Mouse (Mus musculus) ovary, postnatal 10 days (tissue): ENCODE data around the gene 3110040M04Rik.
"Not testable (repeated sequence)": the region's sequence is repeated elsewhere in the genome, so short reads cannot be mapped to it uniquely, and the experiment has no call there.

ENCODE experiments used
- DNase-seq: peaks from one replicate; pipeline ENCODE4 v3.0.0; 2022; ENCODE audit warnings: low spot score

The 3110040M04Rik gene

DNA sequence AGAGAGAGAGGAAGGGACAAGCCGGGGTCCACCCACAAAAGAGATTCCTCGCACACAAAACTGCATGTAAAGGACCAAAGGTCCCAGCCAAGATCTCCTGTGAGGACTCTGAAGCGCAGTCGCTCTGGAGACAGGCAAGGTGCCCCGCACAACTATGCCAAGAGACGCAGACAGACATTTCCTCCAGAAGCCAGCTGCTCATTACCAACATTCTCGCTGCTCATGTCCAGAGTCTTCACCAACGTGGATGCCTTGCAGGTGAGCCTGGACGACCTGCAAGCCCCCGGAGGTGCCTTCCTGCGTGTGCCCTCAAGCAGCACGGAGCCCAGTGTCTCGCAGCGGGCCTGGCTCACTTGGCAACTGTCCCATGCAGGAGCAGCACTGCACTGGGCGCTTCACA, 11.2 kb upstream of the 3110040M04Rik start:
- not testable (repeated sequence) for DNase-seq

DNA sequence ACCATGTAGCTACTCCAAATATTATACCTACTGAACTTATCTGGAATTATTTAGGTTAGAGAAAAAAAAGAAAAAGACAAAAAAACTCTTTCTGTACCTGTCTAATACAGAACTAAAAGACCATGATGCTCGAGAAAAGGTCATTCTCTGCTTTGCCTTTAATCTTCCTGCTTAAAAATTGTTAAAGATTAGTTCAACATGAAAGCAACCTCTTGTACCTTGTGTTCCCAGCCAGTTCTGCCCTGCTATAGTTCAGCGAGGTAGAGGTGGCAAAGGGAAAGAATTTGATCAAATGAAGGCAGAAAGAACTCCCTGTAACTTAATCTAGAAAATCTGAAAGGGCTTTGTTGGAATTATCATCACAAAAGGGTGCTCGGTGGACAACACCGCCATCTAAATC, 7.9 kb upstream of the 3110040M04Rik start:
- DNase-seq: not testable (repeated sequence)

DNA sequence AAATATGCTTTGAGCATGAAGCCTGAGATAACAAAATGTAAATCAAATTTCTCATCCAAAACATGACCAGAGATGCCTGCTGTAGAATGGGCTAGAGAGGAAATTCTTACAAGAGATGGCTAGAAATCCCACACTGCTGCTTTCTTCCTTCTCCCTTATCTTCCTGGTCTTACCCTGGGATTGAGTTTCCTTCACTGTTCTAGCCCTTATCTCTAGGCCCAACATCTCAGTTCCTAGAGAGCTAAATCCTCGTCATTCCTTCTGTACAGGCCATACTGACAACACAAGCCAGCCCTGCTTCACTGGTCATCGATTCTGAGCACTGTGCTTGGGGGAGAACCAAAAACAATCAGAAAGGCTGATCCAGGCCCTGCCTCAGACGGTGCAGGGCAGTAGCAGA, 7.2 kb upstream of the 3110040M04Rik start:
- DNase-seq: not testable (repeated sequence)

DNA sequence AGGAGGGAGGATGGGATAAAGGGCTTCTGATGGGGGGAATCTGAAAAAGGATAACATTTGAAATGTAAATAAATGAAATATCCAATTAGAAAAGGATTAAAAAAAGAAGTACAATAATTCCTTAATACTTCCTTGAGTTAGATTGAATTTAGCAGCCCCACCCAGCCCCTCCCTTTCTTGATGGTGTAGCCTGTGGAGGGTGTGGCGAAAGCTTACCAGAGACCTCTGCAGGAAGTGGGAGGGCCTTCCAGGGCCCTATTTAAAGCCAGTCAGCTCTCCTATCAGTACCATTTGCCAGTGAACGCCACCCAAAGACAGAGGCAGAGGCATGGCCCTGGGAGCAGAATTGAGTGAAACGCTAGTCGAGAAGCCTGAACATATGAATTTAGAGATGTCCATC, 5.8 kb upstream of the 3110040M04Rik start, which contains the start of gene Gm47995:
Gene Gm47995 (plus strand): TSS at position 329 of the 400 bp plus-strand sequence.
- not testable (repeated sequence) for DNase-seq

DNA sequence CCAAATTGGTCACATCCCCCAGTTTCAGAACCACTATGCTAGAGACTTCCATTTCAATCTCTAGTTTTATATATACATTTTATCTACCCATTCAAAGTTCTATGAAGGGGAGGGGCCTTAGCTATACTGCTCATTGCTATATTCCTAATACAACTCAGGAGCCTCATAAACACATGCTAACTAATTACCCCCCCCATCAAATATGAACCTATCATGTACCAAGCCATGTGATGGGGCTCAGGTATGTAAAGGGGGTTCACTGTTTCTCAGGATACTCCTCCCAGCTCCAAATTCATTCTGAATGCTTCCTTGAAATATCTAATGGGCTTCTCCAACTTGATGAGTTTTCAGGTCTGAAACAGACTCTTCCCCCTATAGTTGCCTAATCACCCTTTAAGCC, 3.3 kb upstream of the 3110040M04Rik start:
- DNase-seq: not testable (repeated sequence)

DNA sequence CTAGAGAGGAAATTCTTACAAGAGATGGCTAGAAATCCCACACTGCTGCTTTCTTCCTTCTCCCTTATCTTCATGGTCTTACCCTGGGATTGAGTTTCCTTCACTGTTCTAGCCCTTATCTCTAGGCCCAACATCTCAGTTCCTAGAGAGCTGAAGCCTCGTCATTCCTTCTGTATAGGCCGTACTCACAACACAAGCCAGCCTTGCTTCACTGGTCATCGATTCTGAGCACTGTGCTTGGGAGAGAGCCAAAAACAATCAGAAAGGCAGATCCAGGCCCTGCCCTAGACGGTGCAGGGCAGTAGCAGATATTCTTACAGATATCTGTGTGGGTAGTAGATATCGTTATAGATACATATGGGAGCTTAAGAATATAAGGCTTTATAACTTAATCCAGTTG, 1.1 kb upstream of the 3110040M04Rik start:
- not testable (repeated sequence) for DNase-seq

DNA sequence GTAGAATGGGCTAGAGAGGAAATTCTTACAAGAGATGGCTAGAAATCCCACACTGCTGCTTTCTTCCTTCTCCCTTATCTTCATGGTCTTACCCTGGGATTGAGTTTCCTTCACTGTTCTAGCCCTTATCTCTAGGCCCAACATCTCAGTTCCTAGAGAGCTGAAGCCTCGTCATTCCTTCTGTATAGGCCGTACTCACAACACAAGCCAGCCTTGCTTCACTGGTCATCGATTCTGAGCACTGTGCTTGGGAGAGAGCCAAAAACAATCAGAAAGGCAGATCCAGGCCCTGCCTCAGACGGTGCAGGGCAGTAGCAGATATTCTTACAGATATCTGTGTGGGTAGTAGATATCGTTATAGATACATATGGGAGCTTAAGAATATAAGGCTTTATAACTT, 4.6 kb downstream of the 3110040M04Rik start:
- not testable (repeated sequence) for DNase-seq

DNA sequence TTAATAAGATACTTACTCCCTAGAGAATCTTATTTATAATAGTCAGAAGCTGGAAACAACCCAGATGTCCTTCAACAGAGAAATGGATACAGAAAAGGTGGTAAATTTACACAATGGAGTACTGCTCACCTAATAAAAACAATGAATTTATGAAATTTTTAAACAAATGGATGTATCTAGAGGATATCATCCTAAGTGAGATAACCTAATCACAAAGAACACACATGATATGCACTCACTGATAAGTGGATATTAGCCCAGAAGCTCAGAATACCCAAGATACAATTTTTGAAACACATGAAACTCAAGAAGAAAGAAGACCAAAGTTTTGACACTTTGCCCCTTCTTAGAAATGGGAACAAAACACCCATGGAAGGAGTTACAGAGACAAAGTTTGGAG, 5.0 kb downstream of the 3110040M04Rik start:
- not testable (repeated sequence) for DNase-seq

DNA sequence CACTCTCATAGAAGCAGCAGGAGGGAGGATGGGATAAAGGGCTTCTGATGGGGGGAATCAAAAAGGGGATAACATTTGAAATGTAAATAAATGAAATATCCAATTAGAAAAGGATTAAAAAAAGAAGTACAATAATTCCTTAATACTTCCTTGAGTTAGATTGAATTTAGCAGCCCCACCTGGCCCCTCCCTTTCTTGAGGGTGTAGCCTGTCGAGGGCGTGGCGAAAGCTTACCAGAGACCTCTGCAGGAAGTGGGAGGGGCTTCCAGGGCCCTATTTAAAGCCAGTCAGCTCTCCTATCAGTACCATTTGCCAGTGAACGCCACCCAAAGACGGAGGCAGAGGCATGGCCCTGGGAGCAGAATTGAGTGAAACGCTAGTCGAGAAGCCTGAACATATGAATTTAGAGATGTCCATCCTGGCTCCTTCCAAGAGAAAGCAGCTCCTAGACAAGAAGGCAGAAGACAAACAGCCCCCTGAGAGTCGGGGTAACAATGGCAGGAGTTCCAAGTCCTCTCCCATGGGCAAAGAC, 6.0 kb downstream of the 3110040M04Rik start, which contains the start of gene Gm47996:
Gene Gm47996 (plus strand): TSS at position 308 of the 532 bp plus-strand sequence.
- DNase-seq: not testable (repeated sequence)

DNA sequence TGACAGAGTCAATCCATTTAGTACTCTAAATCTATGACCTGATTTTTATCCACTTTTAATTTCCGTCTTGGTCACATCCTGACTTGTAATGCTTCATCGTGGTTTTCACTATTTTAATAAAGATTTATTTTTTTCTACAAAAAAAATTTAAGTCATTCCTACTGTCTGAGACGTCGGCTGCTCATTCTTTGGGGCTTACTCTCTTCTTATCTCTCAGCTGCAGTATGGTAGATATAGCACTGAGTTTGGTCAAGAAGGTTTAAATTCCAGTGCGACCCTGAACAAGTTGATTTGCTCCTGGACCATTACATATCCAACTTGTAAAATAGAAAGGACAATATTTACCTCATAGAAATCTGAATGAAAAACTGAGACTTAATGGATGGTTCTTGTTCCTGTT, 7.7 kb downstream of the 3110040M04Rik start:
- DNase-seq: not testable (repeated sequence)

DNA sequence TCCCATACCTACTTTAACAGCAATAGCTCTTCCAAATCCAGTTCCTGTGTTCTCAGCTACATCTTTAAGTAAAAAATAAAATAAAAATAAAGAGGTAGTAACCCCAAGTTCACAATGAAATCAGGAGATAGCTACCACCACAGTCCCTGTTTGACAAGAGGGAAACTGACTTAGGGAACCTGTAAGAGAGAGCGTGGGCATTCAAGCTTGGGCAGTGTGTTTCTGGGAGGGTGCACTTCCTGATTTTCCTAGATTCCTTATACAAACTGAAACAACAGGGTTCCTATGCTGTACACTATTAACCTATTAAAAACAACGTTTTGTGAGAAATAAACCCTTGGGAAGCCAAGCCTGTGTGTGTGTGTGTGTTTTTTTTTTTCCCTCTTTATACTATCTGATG, 10.9 kb downstream of the 3110040M04Rik start:
- no peak for DNase-seq

DNA sequence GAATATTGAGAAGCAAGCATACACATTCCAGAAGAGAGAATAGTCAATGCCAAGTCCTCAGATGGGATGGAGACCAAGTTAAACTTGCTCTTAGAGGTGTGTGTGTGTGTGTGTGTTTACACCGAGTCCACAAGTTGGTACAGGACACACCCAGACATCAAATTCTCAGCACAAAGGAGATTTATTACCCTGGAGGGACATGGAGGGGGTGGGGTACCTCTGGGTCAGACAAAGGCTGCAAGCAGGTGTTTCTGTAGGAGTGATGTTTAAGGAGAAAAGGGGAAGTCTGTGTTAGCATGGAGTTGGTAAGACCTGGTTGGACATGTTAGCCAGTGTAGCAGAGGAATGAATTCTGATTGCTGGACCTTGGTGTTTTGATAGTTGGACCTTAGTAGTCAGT, 12.1 kb downstream of the 3110040M04Rik start:
- DNase-seq: no peak

DNA sequence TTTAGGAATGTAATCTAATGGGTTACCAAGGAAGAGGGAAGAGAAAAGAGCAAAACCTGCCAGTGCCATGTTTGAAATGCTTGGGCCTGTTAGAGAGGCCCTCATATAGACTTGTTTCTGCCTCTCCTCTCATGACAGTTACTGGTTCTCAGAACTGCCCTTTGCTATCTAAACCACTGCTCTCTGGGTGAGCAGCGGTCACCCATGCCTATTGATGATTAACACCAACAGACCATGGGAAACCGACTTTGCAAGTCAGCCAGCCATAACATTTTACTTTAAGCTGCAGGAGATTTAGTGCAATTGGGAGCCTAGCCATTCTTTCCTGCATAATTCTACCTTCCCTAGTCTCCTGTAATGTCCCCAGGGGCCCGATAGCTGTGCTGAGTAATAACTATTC, 12.5 kb downstream of the 3110040M04Rik start:
- no peak for DNase-seq

DNA sequence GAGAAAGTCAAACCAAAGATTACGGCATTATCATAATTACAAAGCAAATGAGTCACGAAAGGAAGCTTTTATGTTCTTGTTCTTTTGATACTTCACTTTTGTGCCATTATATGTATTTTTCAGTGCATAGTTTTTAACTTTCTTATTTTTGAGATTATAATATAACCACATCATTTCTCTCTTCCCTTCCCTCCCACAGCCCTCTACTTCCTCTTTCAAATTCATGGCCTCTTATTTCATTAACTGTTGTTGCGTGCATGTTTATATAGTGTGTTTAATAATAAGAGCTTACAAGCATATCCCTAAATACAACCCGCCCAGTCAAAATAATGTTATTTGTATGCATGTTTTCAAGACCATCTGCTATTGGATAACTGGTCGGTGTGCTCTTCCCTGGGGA, 15.1 kb downstream of the 3110040M04Rik start:
- DNase-seq: no peak

DNA sequence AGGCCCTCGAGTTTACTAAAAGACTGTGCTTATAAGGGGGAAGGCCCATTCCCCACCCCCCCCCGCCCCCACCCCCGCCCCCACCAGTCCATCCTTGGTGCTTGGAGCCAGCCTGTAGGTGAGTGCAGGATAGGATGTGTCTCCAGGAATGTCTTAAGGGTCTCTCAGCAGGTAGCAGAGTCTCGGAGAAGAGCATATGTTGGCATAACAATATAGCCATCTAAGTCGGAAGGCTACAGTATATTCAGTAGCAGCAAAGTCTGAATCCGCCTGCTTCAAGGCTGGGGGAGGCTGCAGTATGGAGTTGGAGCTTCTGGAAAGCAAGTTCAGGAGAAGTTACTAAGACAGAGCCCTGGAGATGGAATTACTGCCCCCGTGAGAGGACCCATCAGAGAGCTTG, 16.2 kb downstream of the 3110040M04Rik start:
- DNase-seq: no peak

DNA sequence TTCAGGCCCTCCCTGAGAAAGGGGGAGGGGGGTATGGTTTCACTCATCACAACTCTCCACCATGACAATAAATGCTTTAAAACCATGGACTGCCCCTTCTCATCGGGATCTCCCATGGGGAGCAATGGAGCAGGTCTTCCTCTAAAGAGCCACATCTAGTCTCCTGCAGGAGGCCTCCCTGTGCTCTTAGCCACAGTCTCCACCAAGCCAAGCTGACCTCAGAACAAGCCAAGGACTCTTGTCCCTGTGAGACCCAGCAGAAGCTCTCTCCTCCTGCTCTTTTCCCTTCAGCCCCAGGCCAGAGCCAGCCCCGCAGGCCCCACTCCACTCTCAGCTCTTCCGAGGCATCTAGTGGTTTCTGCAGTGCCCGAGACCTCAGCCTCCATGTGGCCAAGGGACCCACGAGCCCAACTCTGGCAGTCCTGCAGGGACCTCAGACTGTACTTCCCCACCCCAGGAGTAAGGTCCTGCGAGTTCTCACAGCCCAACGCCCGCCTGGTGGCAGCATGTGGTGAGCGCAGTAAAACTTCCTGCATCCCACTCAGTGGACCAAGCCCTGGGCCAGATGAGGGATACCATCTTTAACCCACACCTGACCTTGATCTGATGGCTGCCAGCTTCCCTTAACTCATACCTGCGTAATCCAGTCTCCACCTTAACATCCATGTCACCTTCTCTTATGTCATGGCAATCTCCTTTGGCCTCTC, 18.8 kb downstream of the 3110040M04Rik start:
- no peak for DNase-seq

DNA sequence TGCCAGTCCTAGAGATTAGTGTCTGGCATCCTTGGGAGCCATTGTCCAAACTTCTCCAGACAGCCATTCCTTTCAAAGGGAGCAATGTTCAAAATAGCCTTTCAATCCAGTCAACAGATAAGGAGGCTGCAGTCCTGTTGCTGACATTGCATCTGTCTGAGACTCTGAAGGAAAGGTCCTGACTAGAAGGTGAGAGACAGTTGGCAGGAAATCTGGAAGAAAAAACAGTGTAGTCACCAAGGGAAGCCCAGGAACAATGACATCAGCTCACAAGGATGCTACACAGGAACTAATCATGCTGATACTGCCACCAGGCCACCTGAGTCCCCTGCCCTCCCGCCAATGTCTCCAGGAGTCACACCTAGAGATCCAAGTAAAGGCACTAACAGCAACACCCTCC, 19.5 kb downstream of the 3110040M04Rik start:
- DNase-seq: no peak

DNA sequence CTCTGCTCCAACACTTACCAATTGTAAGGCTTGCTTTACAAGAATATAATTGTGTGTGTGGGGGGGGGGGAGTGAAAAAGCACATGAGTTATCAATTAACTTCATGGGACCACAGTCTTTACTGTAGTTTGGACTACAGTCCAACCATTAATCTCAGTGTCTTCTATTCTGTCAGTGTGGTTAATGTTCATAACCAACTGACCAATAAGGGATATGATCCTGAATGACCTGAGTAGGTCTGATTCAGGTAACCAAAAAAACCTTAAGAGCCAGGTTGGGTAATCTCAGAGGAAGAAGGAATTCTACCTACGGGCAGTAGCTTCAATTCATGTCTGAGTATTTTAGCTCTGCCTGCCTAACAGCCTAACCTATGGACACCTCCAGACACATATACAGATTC, 20.6 kb downstream of the 3110040M04Rik start:
- no peak for DNase-seq

DNA sequence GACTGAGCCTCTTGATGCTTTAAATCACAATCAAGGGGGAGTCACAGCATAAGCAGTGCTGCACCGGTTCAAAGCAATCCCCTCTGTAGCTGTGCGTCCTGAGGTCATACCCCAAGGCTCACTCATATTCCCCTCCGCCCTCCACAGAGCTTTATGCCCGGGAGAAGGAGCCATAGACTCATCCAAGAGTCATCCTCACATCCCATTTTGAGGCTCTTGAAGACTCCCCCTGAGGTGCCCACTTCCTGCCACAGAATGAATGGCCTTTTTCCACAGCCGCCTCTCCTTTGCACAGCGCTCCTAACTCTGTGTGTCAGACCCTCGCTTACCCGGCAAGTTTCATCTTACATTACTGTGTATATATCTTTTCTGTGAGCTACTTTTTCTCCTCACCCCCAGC, 23.6 kb downstream of the 3110040M04Rik start:
- DNase-seq: no peak

DNA sequence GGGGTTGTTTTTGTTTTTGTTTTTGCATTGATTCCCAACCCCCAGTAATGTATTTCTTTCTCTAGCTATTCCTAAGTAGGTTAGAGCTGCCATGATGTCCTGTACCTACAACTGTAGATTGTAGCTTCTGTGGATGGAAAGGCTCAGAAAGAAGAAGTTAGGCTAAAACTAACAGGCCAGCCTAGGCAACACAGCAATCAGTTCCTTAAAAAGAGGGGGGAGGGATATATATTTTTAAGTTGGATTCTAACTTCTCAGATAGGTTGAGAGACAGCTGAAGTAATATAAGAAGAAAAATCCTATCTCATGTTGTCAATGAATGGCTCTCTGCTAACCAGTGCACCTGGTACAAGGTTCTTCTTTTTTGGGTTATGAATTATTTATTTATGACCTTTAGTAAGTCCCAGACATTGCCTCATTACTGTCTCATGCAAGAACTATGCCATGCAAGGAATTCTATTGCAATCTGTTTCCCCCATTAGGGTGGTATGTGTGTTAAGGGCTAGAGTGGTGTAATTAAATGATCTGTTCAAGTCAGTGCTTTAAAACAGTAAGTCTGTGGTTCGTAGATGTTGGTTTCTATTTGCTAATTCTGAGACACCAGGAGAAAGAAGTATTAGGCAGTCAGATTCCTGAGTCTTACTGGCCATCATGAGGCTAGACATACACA, 24.5 kb downstream of the 3110040M04Rik start:
- DNase-seq: no peak

DNA sequence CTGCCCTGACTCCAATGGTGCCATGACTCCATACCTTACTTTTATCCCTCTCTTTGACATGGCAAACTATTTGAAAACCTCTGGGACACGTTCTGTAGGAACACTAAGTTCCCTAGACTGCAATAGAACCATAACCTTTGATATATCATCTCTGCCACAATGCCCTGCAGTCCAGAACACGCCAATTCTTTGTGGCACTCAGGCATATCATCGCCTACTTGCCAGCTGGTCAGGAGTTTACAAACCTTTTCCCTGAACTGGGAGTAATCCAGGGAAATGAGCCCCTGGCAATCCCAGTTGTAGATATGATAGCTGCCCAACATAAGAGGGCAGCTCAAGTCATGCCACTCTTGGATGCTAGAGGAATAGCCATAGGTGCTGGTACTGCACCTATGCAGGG, 28.4 kb downstream of the 3110040M04Rik start:
- no peak for DNase-seq

DNA sequence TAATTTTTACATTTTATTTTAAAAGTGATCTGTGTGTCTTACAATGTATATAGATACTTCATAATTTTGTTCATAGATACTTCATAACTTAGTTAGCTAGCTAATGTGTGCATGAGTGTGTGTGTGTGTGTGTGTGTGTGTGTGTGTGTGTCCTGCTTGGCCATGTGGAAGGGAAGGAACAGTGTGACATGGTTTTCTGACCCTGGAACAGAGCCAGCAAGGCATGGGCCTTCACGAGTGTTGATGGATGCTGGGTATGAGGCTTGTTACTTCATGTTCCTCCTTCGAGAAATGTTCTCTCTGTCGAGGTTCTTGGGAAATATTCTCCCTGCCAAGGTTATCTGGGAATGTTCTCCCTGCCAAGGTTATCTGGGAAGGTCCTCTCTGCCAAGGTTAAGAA, 29.8 kb downstream of the 3110040M04Rik start:
- no peak for DNase-seq

DNA sequence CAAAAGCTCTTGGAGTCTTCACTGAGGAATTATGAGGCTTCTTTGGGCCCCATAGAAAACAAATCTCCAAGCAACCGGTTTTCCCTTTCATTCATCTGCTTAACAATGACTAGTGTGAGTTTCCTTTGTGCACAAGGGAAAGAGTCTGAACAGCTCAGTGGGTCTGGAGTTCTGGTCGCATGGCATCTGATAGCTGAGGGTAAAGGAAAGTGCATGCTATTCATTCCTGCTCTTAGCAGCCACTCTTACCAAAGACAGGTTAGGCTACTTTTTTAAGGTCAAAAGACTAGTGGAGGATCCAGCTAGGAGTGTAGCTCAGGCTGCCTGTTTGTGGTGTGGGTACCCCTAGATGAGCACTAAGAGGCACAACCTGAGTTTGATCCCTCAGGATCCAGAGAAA, 31.7 kb downstream of the 3110040M04Rik start:
- DNase-seq: no peak
